Mouse (Mus musculus) skeletal muscle tissue, adult 2 months (tissue): Measurements from ENCODE around the gene Prkcz.
A peak's percentile ranks its signal among the peaks of the same experiment; 100 is the strongest.
"Not testable (repeated sequence)": the region's sequence is repeated elsewhere in the genome, so short reads cannot be mapped to it uniquely, and the experiment has no call there.

Source experiments
- DNase-seq: peaks from one replicate; pipeline ENCODE4 v3.0.0-alpha.2; 2012; ENCODE audit warnings: low read depth, low spot score

Gene Prkcz

DNA sequence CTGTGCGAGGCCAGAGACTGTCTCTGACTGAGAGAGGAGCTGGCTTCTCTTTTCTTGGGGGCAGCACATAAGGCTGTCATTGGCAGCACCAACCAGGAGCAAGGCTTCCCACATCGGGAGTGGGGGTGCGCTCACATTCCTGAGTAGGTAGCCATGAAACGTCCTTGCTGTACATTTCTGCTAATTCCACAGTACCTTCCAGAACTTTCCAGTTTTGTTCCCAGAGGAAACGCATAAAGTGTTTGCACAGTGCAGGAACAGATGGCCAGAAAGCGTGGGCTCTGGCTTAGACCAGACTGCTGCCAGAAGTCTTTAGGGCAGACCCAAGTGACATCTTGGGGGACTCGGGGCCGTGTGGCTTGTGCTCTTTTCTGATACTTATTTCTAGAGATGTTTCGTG is 77.6 kb downstream of the Prkcz start:
- no peak for DNase-seq

DNA sequence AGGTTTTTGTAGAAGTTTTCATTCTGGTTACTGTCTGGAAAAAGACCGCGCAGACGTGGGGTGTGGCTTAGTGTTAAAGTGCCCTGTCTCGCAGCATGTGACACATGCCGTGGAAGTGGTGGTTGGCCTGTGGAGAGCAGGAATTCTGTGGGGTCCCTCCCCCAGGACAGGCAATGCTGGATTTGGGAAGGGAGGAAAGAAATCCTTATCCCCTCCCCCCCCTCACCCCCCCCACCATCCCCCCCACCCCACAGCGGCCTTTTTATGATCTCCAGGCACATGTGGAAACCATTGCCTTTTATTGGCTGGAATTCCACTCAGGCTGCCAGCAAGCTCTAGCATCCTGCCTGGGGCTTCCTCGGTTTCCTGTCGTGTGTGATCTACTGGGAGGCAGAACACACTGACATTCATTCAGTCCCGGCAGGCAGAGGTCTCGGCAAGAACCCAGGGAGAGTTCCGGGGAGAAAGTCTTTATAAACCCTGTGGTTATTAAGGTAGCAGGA is 78.1 kb downstream of the Prkcz start:
- DNase-seq, result peak; percentile 34

DNA sequence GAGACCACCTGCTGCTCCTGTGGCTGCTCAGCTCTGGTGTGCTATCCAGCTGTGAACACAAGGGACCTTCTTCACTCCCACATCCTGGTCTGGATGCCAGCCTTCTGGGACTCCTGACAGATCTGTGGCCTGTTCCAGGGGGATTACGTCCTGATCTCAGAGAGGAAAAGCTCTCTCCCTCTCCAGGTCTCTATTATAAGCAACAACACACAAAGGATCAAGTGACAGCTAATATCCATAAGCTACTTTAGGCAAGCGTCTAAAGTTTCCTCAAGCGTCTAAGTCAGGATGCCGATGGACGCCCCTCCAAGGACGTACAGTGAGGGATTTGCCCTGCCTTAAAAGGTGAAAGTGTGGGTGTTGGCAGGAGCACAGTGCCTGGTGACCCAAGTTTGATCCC is 78.9 kb downstream of the Prkcz start:
- no peak for DNase-seq

DNA sequence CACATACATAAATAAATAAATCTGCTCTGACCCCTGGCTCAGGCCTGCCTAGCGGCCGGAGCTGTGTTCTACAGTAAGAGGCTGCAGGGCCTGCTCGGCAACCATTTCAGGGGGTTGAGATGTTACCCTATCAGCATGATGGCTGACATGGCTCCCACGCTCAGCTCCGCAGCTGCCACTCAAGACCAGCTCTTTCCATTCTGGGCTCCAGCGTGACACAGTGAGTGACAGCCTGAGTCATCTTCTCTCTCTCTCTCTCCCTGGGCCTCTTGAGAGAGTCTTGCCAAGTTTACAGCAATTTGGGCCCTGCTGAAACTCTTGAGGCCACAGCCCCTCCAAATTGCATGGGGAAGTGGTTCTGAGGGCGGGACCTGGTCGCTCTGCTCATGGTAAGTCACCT is 79.5 kb downstream of the Prkcz start:
- DNase-seq, result no peak

DNA sequence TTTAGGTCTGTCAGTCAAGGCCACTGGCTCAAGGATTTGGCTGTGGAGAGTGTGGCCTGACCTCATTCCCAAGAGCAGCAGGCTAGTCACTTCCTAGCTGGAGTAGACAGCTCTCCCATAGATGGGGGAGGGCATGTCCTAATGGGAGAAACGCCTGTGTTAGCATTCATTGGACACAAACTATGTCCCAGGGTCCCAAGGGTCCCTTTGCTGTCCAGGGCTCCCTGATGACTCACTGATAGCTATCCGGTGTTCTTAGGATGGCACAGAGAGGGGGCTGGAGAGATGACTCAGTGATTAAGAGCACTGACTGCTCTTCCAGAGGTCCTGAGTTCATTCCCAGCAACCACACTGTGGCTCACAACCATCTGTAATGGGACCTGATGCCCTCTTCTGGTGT is 79.9 kb downstream of the Prkcz start:
- DNase-seq, result no peak

DNA sequence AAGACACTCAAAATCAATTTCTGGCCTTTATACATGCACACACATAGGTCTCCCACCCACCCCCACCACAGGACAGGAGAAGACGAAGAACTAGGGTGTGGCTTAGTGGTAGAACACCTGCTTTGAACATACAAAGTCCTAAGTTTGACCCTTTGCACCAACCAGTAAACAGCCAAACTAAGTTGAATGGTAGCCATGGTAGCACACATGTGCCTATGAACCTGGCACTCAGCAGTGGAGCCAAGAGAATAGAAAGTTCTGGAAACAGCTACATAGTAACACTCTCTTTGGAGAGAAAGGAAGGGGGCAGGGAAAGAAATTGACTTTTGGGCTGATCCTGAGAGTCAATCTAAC is 80.4 kb downstream of the Prkcz start:
- no peak for DNase-seq

DNA sequence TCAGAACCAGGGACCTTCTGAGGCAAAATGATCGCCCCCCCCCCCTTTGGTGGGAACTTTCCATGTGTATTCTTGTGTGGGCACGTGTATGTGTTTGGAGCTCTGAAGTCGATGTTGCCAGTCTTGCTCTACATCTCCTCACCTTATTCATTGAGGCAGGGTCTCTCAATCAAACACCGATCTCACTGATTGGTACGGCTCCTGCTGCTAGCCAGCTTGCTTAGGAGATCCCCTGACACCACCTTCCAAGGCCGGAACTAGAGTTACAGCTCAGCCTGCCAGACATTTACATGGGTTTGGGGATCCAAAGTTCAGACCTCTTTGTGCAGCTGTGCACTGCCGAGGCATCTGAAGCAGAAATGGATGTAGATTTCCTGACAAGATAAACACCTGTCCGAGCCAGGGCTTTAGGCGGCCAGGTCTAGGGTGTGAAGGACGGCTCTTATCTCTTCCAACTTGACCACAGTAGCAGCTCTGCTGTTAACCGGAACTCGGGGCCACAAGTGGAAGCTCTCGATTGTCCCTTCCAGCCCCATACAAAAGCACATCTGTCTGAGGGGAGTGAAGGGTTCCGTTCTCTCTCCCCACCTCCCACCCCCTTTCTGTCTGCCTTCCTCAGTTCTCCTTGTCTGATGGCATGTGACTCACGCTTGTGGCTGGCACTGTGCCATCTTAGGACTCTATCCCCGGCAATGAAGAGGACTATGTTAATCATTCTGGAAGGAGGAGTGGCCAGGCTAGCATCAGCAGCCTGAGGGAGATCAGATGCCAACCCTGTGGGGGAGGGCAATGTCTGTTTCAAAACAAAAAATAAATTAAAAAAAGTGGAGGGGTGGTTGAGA is 81.0 kb downstream of the Prkcz start:
- DNase-seq, result no peak

DNA sequence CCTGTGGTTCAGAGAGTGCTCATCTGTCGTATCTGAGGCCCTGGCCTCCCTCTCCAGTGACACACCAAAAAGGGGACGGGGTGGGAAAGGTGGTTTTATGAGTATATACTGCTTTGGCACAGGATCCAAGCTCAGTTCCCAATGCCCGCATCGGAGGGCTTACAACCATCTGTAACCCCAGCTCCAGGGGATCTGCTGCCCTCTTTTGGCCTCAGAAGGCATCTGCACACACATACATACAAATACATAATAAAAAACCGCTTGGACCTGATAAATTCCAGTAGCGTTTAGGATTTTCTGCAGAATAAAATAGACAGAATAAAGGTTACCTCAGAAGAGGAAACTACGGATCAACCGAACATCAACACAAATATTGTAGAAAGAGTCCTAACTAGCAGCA is 82.1 kb downstream of the Prkcz start:
- DNase-seq, result no peak

DNA sequence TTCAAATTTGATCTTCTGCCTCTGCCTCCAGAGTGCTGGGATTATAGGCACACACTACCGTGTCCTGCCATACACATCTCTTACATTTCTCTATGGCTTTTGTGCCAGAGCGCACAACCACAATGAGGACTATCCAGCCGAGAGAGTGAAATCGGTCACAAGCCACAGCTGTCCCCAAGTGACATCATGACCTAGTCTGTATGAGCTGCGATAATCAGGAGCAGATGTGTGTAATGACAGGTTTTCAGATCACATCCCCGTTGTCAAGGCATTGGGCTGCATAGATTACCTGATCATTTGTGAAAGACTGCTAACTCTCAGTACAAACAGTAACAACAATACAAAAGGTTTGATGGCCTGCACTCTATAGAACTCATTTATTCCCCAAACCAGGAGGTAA is 83.2 kb downstream of the Prkcz start:
- no peak for DNase-seq

DNA sequence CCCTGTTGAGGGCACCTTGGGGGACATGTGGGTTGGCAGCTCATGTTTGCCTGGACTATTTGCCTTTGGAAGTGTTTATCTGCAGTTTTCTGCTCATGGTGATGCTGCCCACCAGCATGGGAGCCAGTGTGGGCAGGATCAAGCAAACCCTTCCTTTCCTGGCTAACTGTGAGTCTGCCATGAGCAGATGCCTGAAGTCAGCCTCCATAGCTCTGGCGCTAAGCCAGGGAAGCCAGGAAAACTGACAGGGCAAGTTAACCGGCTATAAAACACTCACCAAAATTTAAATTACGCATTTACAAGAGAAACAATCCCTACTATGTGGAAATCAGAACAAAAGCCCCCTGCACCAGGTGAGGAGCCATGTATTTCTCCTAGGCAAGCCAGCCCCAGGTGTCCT is 86.3 kb downstream of the Prkcz start:
- DNase-seq, result no peak

DNA sequence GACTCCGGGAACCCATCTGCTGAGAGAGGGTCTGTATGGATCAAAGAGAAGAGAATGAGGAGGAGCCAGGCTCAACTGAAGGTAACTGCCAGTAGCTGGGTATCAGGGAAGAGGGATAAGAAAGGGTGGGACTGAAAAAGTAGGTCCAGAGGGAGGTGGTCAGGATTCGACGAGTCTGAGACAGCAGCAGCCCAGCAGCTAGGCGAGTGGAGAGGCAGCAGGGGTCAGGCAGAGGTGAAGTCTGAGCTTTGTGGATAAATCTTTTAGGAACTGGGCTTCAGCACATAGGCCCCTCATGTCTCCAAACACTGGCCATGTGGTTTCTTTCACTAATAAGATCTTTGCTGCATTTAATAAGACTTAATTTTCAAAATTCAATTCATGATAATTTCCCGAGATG is 86.7 kb downstream of the Prkcz start:
- no peak for DNase-seq

DNA sequence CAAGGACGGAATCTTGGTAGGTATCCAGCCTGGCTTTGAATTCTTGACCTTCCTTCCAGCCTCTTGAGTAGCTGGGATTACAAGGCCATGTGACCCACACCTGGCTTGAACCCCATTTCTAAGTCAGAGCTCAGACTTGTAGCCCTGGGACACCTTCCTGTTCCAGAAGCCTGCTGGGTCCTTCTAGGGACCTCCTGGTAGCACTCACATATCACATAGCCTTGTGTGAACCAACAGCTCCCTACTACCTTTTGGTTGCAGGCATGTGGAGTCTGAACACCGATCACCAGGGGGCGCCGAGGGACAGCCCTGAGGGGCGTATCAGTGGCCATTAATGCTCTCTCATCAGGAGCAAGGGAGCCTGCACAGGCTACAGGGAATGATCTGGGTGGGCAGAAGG is 92.8 kb downstream of the Prkcz start:
- DNase-seq, result peak; percentile 58

DNA sequence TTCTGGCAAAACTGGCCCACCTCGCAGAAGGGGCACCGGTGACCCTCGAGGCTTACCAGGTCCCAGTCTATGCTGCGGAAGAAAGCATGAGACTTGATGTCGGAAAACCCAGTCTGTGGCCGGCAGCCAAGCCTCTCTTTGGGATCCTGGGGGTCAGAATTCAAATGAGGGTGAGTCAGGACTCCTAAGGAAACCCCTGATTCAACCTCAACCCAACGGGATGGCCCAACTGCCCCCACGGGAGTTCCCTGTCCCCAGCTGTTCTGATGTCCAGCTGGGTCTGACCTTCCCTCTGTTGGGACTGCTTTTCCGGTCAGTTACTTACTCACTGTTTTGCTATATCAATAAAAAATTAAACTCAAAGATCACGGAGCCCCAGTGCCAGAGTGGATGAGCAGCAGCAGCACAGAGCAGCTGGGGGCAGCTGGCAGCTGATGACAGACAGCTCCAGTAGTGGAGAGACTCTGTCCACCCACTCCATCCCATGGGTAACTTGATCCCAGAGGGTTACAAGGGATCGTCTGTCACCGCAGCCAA is 93.5 kb downstream of the Prkcz start:
- DNase-seq, result peak; percentile 54

DNA sequence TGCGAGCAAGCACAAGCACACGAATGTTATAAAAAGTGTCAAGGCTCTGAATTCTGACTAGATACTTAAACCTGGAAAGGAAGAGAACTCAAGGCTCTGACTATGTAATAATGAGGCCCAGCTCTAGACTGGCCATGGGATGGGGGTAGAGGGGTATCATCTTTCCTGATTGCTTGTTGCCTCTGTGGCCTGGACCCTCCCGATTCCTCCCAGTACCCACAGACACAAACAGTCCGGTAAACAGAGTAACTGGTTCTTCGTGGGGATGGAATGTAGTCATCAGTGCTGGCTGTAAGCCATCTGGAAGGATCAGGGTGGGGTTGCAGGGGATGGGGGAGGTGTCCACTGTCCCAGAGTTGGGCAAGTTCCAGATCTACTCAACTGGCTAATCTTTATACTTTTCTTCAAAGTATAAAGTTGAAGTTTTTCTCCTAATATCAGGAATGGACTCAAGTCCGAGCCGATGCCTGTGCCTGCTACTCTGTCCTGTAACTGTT is 94.1 kb downstream of the Prkcz start:
- DNase-seq, result no peak

DNA sequence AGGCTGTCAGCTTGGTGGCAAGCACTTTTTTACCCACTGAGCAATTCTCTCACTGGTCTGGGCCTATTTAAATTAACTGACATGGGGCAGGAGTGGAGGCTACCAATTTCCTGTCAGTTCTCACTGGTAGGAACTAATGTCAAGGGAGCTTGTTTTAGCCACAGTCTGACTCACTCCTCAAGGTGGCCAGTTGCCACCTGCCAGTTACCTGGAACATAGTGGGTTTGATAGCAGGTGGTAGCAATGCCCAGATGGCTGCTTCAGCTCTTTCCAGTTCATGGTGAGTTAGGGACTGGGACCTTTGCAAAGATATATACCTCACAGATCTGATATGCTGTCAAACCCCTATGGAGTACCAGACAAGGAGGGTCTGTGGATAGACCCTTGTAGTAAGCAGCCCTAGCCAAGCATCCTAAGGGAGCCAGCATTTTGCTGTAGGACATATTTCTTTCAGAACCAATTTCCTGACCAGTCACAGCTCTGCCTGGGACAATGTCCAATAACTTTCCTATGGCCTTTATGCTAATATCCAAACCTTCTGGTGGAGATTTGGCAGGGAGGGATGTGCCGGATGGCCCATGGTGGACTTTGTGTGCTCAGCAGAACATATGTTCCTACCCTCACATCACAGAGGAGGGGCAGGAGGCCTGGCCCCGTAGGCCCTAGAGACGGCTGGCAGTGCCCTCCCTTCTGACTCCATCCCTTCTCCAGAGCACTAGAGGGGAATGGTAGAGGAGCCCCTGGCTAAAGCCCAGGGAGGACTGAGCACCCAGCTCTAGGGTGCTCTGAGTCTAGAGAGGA is 96.4 kb downstream of the Prkcz start:
- DNase-seq, result no peak

DNA sequence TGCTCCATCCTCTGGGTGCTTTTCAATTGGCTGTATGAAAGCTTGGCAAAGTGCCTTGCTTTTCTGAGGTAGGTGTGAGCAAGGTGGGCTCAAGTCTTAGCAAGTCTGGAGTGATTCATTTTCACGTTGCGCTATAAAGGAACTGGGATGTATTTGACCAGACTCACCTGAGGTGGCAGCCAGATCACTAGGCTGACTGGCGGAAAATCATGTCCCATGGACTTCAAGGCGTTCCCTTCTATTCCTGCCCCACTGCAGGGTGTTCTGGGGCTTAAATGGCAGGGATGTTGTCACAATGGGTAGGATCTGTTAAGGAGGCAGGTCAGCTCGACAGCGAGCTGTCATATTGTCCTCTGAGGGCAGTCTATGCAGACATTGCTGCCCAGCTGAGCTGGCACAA is 108.9 kb downstream of the Prkcz start:
- DNase-seq, result no peak

DNA sequence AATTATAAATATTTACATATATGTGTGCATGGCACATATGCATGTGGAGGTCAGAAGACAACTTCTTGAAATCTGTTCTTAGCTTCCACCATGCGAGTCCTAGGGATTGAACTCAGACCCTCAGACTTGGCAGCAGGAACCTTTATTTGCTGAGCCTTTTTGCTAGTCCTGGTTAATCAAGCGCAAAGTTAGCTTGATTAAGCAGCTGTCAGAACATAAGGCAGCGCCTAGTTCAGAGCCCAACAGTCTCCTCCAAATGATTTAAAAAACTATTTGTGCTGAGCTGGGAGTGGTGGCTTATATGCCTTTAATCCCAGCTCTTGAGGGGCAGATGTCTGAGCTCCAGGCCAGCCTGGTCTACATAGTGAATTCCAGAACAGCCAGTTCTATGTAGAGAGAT is 110.0 kb downstream of the Prkcz start:
- no peak for DNase-seq

DNA sequence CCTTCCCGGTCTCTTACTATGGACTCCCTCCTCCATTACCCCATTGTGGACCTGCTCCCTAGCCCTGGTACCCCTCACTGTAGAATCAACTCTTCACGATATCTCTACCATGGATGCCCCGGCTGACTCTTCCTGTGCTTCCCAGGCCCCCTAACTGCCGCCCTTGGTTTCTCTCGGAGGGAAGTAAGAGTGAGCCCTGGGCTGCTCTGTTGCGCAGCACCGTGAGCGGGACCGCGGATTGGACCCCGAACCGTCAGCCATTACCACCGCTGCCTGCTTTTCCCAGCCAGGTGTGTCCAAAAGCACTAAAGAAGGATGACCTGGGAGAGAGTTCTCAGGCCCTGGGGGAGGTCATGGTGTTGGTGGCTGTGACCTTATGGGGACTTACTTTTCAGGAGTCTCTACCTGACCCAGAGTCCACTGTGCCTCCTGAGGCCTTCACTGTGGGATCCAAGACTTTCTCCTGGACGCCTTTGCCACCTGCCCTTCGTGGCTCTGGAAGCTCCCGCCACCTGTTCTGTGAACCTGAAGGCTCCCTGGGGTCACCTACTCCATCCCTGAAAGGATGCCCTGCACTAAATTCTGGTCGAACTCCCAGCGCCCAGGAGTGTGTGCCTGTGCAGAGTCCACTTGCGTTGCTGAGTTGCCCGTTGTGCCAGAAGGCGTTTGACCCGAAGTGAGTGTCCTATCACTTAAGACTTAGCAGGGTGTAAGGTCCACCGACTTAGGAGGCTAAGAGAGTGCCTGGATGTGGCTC is 110.6 kb downstream of the Prkcz start:
- DNase-seq, result no peak

DNA sequence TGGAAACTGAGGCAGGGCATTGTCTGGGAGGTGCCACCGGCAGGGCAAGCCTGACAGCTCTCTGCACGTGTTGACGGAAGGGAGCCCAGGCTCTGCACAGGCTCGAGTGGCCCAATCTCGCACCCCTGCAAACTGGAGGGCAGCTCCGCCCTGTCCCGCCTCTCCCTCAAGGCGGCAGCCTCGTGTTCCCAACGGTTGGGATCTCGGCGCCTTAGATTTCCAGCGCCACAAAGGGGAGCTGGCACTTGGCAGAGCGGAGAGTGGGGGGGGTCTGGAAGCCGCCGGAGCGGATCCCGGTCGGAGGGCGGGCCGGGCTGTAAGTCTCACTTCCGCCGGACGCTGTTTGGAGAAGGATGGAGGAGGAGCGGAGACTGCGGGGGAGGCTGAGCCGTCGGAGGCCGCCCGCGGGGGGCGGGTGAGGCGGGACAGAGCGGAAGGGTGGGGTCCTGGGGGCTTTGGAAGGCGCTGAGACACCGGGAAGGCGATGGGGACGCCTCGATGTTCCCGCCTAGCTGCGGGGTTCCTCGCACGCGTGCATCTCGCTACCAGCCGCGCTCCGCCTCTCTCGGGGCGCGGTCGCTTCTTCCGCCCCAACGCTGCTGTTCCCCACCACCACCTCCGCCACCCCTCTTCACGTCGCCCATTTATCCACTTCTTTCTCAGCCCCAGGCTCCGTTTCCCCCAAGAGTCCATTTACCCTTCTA is 111.4 kb downstream of the Prkcz start, which contains the start of gene Faap20:
Gene Faap20, plus strand, starts transcription at position 155 of the 704 bp plus-strand sequence.
- DNase-seq, result peak; percentile 81

DNA sequence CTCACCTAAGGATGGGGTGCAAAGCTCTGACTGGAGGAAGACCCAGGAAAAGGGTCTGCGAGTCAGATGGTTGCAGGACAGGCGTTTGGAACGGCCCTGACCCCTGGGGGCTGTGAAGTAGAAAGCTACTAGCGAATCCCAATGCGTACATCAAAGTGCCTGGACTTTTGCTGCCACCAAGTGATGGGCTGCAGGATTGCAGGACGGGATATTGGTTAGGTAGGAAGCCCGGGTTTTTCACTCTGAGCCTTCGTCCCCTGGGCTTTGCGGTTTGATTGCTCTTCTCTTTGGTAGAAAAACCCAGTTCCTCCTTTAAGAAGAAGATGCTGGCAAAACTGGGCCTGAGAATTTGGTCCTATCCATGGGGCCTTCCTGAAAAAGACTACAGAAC is 111.9 kb downstream of the Prkcz start:
- DNase-seq, result peak; percentile 90

DNA sequence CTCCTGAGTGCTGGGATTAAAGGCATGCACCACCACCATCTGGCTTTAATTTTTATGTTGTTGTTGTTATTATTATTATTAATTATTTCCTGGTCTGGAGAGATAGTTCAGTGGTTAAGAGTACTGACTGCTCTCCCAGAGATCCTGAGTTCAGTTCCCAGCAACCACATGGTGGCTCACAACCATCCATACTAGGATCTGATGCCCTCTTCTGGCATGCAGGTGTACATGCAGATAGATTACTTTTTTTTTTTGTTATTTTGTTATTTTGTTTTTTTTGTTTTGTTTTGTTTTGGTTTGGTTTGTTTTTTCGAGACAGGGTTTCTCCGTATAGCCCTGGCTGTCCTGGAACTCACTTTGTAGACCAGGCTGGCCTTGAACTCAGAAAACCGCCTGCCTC is 113.1 kb downstream of the Prkcz start:
- not testable (repeated sequence) for DNase-seq
